Mouse (Mus musculus): ENCODE results near the gene Twf1. TPM values are rescaled to one million over a fixed set of nuclear protein-coding genes. Genes with fewer than 3 reads are reported as not detected.

Twf1 gene
- total RNA-seq (2021) (10 to 100 TPM; 12.8 to 18.1 TPM), polyA plus RNA-seq (2012; rRNA removed) (10.1 and 16.0 TPM in 2 replicates)
- long read RNA-seq, transcript Twf1-201 (9 exons, 3,025 nt), result major isoform, 23 of 30 reads
- long read RNA-seq, partial matches to known transcripts, result 2 of 30 reads
- long read RNA-seq, other reads (novel, unspliced or antisense), result 5 of 30 reads

DNA sequence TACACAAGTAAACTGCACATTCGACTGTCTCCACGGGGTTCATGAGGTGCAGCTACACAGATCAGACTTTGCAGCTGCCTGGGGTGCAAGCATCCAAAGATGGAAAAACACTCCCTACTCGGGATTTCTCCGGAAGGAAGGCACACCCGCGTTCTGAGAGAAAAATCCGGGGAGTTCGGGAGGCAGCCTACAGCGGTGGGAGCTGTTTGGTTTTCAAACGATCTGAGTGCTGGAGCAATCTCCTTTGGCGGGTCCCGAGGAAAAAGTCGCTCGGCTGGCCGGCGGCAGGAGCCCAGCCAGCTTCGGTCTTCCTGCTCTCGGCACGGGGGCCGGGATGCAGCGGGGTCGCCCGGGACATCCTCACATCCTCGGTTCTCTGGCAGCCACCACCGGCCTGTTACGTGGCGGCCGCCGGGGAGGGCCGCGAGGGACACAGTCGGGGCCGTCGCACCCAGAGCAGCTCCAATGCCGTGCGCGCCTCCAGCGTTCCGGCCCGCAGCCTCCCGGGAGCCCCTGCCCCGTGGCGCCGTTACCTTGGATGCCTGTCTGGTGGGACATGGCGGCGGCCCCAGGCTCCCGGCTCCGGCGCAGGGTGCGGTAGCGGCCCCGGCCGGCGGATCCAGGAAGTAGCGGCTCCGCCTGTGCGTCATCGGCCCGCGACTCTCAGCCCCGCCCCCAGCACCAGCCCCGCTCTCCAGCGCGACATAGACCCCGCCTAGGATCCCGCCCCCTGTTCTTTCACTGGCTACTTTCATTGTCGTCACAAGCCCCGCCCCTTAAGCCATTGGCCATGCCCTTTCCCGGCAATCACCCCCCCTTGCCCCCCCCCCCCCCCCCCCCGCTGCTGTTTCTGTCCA, at the start of gene Twf1:
TSS of gene Twf1 (minus strand) at position 671 of the 857 bp plus-strand sequence.
- intact Hi-C loops (cut with DNase I), result loop anchor here (2.0 to 10.0 kb wide), 2 partner anchors 47 to 1885 kb away; partner anchors contain the start of genes Irak4 and Pus7l
- TF ChIP-seq POLR2A (IDR thresholded peaks at IDR 0.05; ENCODE audit: insufficient read depth, low read depth, low read length), result peak; percentile 64
- TF ChIP-seq EP300 (IDR thresholded peaks at IDR 0.05; ENCODE audit: insufficient read depth, low read depth, low read length), result no peak
- TF ChIP-seq CTCF (IDR thresholded peaks at IDR 0.05), result peak; percentile 51
- Histone ChIP-seq H3K36me3 (ENCODE audit: control insufficient read depth, insufficient read depth, low read length) (peaks cover 6% of the 10 kb centered on the region), H3K79me2 (replicated peaks; ENCODE audit: control insufficient read depth, insufficient read depth, low read length) (no peaks in the 10 kb centered on the region), H3K9ac (ENCODE audit: low read depth, low read length) (peak within 1 kb of the TSS; percentile 99), H3K4me1 (ENCODE audit: control insufficient read depth, insufficient read depth, low read length) (peaks cover 1% of the 10 kb centered on the region; the same call in 1 of the 2 replicates), H3K27ac (peak within 1 kb of the TSS; percentile 90), H3K4me3 (peak within 1 kb of the TSS; percentile 98), H3K27me3 (ENCODE audit: control insufficient read depth, insufficient read depth, low read length) (no peaks in the 10 kb centered on the region)
- DNase-seq, result peak; percentile 98 to 99
- WGBS, result under 1% methylated on average over 70 of the region's 70 CpGs

DNA sequence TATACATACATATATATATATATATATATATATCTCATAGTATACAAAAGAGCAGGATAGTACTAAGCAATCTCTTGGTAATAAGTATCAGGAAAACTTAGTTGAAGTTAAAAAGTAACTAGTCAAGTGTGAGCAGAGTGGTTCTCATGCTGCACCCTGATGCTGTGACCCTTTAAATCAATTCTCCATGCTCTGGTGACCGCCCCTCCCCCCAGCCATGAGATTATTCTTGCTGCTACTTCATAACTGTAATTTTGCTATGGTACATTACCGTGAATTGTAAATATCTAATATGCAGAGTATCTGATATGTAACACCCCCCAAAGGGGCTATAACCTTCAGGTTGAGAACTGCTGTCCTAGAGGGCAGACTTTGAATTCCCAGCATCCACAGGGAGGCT, 49.4 kb upstream of the Twf1 start:
- no peak overlapping the region for H3K9ac ChIP-seq (ENCODE audit: low read depth, low read length)
- intact Hi-C loops (cut with DNase I), result no loop called here
- TF ChIP-seq POLR2A (IDR thresholded peaks at IDR 0.05; ENCODE audit: insufficient read depth, low read depth, low read length), result no peak
- no peak for TF ChIP-seq CTCF (IDR thresholded peaks at IDR 0.05)
- no peak for TF ChIP-seq EP300 (IDR thresholded peaks at IDR 0.05; ENCODE audit: insufficient read depth, low read depth, low read length)
- 90% methylated on average over 2 of the region's 2 CpGs for WGBS
- H3K27me3 ChIP-seq (ENCODE audit: control insufficient read depth, insufficient read depth, low read length), result no peaks in the 10 kb centered on the region
- no peaks in the 10 kb centered on the region for H3K36me3 ChIP-seq (ENCODE audit: control insufficient read depth, insufficient read depth, low read length)
- H3K27ac ChIP-seq, result no peak overlapping the region
- no peak for DNase-seq
- no peaks in the 10 kb centered on the region for H3K4me1 ChIP-seq (ENCODE audit: control insufficient read depth, insufficient read depth, low read length)
- no peaks in the 10 kb centered on the region for H3K79me2 ChIP-seq (replicated peaks; ENCODE audit: control insufficient read depth, insufficient read depth, low read length)
- H3K4me3 ChIP-seq, result no peak overlapping the region

DNA sequence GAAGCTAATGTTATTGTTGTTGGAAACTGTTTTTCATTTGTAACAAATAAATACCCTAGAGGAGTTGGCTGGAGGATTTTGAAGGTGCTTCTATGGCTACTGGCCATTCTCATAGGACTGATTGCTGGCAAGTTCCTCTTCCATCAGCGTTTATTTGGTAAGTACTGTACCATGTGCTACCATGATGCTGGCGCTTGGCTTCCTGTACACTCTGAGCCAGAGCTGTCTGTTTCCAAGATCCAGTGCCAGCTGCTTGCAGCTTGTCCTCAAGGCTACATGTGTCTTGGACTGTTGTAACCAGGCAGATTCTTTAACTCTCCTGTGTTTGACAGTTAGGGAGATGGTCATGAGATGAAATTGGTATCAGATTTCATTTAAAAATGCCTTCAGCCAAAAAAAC, 48.5 kb upstream of the Twf1 start:
- no peaks in the 10 kb centered on the region for H3K36me3 ChIP-seq (ENCODE audit: control insufficient read depth, insufficient read depth, low read length)
- no peak overlapping the region for H3K9ac ChIP-seq (ENCODE audit: low read depth, low read length)
- intact Hi-C loops (cut with DNase I), result no loop called here
- 68% methylated on average over 2 of the region's 2 CpGs for WGBS
- no peak overlapping the region for H3K4me3 ChIP-seq
- no peaks in the 10 kb centered on the region for H3K4me1 ChIP-seq (ENCODE audit: control insufficient read depth, insufficient read depth, low read length)
- DNase-seq, result no peak
- no peak overlapping the region for H3K27ac ChIP-seq
- H3K27me3 ChIP-seq (ENCODE audit: control insufficient read depth, insufficient read depth, low read length), result no peaks in the 10 kb centered on the region
- no peak for TF ChIP-seq EP300 (IDR thresholded peaks at IDR 0.05; ENCODE audit: insufficient read depth, low read depth, low read length)
- no peak for TF ChIP-seq POLR2A (IDR thresholded peaks at IDR 0.05; ENCODE audit: insufficient read depth, low read depth, low read length)
- no peak for TF ChIP-seq CTCF (IDR thresholded peaks at IDR 0.05)
- no peaks in the 10 kb centered on the region for H3K79me2 ChIP-seq (replicated peaks; ENCODE audit: control insufficient read depth, insufficient read depth, low read length)

DNA sequence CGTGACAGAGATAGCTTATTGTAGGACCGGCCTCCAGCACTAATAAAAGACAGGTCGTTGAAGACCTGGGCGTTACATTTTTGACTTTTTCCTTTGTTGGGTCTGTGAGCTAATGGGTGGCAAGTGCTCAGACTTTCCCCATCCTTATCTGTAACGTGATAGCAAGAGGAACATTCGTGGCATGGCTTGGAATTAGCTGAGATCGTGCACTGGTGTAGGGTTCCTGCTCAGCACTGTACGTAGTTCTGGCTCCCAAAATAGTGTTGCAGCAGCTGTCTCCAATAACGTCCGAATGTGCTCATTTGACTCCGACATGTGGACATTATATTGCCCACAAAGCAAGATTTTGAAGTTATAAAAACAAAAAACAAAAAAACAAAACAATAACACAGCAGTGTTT, 44.8 kb upstream of the Twf1 start:
- Histone ChIP-seq H3K36me3 (ENCODE audit: control insufficient read depth, insufficient read depth, low read length) (no peaks in the 10 kb centered on the region), H3K4me1 (ENCODE audit: control insufficient read depth, insufficient read depth, low read length) (no peaks in the 10 kb centered on the region), H3K79me2 (replicated peaks; ENCODE audit: control insufficient read depth, insufficient read depth, low read length) (no peaks in the 10 kb centered on the region), H3K27me3 (ENCODE audit: control insufficient read depth, insufficient read depth, low read length) (no peaks in the 10 kb centered on the region), H3K4me3 (no peak overlapping the region), H3K9ac (ENCODE audit: low read depth, low read length) (no peak overlapping the region), H3K27ac (no peak overlapping the region)
- 30% methylated on average over 11 of the region's 11 CpGs for WGBS
- TF ChIP-seq EP300 (IDR thresholded peaks at IDR 0.05; ENCODE audit: insufficient read depth, low read depth, low read length), result no peak
- intact Hi-C loops (cut with DNase I), result no loop called here
- DNase-seq, result no peak

DNA sequence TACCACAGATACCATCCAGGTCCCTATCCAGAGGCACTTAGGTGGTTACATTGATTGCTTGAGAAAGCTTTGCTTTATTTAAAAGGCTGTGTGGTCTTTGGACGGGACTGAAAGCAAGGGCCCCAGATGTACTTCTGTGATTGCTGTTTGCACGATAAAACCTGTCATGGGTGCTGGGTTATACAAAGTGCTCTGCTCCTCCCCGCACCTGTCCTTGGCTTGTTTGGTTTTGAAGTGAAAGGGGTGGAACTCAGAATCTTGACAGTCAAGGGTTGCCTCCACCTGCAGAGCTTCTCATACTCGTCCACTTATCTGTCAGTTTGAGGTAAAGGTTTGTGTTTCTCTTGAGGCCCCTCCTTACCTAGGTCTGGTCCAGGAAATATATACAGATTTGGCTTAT, 40.9 kb upstream of the Twf1 start:
- no peak for DNase-seq
- Histone ChIP-seq H3K27me3 (ENCODE audit: control insufficient read depth, insufficient read depth, low read length) (peaks cover 4% of the 10 kb centered on the region), H3K79me2 (replicated peaks; ENCODE audit: control insufficient read depth, insufficient read depth, low read length) (no peaks in the 10 kb centered on the region), H3K36me3 (ENCODE audit: control insufficient read depth, insufficient read depth, low read length) (no peaks in the 10 kb centered on the region), H3K27ac (no peak overlapping the region), H3K4me1 (ENCODE audit: control insufficient read depth, insufficient read depth, low read length) (no peaks in the 10 kb centered on the region), H3K4me3 (no peak overlapping the region), H3K9ac (ENCODE audit: low read depth, low read length) (no peak overlapping the region)
- intact Hi-C loops (cut with DNase I), result no loop called here
- TF ChIP-seq EP300 (IDR thresholded peaks at IDR 0.05; ENCODE audit: insufficient read depth, low read depth, low read length) (no peak), POLR2A (IDR thresholded peaks at IDR 0.05; ENCODE audit: insufficient read depth, low read depth, low read length) (no peak), CTCF (IDR thresholded peaks at IDR 0.05) (no peak)
- 85% methylated on average over 4 of the region's 4 CpGs for WGBS
